Mouse (Mus musculus) 3134 (cell line): Measurements from ENCODE around the gene Tmem221.
A peak's percentile ranks its signal among the peaks of the same experiment; 100 is the strongest.

Experiments
- DNase-seq: peaks from one replicate; pipeline ENCODE4 v3.0.0-alpha.2; 2011; ENCODE audit warnings: low spot score; ENCODE audit not compliant: insufficient read length; ENCODE audit errors: extremely low read depth

Tmem221 gene

DNA sequence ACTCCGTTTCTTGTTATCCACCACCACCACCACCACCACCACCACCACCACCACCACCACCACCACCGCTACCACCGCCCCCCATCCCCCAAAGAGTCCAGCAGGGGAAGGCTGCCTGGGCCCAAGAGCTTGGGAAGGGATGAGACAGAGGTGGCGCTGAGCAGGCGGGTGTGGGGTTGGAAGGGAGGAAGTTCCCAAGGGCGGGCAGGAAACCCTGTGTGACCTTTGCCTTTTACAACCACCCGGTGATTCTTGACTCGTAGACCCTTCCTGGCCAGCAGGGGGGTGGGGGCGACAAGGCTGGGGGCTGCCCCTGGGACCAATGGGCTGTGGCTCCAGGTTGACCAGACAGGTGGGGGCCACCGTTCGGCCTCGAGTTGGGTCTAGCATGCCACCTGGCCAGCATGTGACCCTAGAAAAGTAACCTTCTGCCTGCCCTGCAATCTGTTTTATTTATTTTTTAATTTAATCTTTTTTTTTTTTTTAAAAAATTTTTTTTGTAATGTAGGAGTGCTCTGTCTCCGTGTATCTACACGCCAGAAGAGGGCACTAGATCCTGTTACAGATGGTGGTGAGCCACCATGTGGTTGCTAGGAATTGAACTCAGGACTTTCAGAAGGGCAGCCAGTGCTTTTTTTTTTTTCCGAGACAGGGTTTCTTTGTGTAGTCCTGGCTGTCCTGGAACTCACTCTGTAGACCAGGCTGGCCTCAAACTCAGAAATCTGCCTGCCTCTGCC, 45.5 kb downstream of the Tmem221 start:
- no peak for DNase-seq

DNA sequence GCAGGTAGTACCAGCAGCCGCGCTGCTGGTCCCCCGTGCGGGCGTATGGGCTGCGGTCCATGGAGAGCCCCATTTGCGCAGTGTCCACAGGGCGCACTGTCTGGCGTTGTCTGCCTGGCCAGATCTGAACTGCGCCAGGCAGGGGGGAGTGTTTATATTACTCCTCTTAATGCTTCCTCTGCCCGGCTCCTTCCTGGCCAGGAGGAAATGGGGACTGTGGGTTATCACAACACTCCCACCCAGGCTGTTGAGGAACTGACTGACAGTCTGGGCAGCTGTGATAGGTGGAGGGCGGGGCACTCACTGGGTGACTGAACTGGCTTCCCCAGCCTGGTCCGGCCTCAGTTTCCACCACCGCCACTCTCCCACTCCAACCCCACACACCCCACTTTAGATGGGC, 47.0 kb downstream of the Tmem221 start, which contains the start of gene Plvap:
Plvap (minus strand) TSS at position 109 of the 400 bp plus-strand sequence.
- no peak for DNase-seq

DNA sequence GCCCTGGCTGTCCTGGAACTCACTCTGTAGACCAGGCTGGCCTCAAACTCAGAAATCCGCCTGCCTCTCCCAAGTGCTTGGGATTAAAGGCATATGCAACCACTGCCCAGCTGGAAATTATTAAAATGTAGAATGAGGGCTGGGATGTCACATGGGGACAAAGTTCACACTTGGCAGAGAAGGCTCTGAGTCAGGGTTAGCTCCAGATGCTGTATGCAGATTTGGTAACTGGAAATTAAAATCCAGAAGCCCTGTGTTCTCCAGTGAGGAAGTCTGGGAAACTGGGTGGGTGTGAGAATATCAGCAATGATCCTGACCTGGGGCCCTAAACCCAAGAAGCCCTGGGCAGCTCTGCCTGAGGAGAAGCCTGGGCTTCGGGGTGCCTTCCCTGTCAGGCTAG, 49.4 kb downstream of the Tmem221 start:
- peak; percentile 32 for DNase-seq

DNA sequence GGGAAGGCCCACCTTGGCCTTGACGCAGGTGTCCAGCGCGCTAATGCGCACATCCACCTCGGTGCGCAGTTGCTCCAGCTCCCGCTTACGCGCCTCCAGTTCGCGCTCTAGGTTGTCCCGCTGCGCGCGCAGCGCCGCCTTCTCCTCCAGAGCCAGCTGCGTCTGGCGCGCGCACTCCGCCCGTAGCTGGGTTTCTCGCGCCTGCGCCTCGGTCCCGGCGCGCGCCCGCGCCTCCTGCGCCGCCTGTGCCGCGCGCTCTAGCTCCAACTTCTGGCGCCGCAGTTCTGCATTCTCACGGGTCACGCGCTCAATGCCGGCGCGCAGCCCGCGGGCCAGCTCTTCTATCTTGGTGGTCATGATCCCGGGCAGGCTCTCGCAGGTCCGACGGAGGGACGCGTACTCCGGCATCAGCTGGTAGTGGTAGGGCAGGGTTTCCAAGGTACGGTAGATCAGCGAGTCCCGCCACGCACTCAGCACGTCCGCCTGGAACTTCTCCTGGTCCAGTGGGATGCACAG, 51.0 kb downstream of the Tmem221 start:
- no peak for DNase-seq

DNA sequence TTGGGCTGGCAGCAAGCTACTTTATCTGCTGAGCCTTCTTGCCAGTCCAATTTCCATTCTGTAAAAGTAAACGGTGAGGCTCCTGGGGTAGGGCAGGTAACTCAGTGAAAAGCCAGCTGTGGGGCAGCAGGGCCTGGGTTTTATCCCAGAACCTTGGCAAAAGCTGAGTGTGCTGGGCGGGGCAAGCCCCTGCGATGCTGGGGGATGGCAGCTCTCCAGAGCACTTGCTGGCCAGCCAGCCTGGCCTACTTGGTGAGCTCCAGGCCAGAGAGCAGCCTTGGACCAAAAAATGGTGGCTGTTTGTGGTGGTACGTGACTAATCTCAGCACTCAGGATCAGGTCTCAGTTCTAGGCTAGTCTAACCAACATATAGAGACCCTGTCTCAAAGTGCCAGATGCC, 52.7 kb downstream of the Tmem221 start:
- peak; percentile 80 for DNase-seq

DNA sequence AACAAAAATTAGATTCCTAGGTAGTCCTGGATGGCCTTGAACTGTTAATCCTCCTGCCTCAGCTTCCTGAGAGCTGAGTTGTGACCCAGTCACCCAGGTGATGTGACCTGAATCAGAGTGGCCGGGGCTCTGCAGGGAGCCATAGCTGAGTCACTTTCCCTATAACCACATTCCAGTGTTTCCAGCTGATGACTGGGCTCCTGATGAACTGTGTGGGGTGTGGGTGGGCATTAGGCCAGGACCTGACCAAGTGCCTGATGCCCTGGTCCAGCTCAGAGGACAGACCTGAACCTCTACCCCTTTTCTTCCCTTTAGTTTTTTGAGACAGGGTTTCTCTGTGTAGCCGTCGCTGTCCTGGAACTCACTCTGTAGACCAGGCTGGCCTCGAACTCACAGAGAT, 53.3 kb downstream of the Tmem221 start:
- peak; percentile 71 for DNase-seq

DNA sequence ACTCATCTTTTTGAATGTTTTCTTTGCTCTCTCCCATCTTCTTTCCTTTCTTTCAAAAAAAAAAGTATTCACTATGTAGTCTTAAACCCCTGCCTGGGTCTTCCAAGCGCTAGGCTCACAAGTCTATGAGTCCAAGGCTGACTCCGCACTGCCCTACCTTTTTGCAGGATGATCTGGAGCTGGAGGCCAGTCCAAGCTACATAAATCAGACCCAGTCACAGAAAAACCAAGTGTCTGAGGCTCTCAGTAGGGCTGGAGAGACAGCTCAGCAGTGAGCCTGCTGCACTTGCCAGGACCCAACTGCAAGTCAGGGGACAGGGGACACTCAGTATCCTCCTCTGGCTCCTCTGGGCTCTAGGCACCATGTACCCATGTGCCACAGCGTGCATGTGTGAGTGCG, 54.3 kb downstream of the Tmem221 start:
- DNase-seq, result no peak
